Mouse (Mus musculus) olfactory bulb, adult 2 months (tissue): ENCODE measurements around the gene Alcam.

Experiments used
- CTCF ChIP-seq: fragments of 200-500 bp; IDR thresholded peaks from 2 replicates; pipeline ENCODE4 v1.5.1; 2012; ENCODE audit warnings: low read depth, mild to moderate bottlenecking, low read length, moderate library complexity; ENCODE audit not compliant: insufficient read depth
- POLR2A ChIP-seq: fragments of 200-500 bp; IDR thresholded peaks from 2 replicates; pipeline ENCODE4 v1.6.1; 2012; ENCODE audit warnings: mild to moderate bottlenecking, low read depth, low read length, moderate library complexity; ENCODE audit not compliant: insufficient read depth

GRCm38 (mm10) chr16:52386781-52387300, 67.0 kb downstream of the Alcam start:
- TF ChIP-seq POLR2A (no peak), CTCF (no peak)
